Mouse (Mus musculus) testis, adult 2 months (tissue): ENCODE results near the gene Fign. TPM values are rescaled to one million over a fixed set of nuclear protein-coding genes. Genes with fewer than 3 reads are reported as not detected.

Source experiments
- H3K27ac ChIP-seq: fragments of 200-500 bp; 2 replicates; pipeline ENCODE4 v1.5.1; 2012; ENCODE audit warnings: low read depth, low read length; ENCODE audit not compliant: control insufficient read depth, insufficient read depth
- H3K27me3 ChIP-seq: fragments of 200-500 bp; 2 replicates; pipeline ENCODE4 v1.6.1; 2012; ENCODE audit warnings: mild to moderate bottlenecking, low read length, moderate library complexity; ENCODE audit not compliant: control insufficient read depth, insufficient read depth
- H3K36me3 ChIP-seq: fragments of 200-500 bp; 2 replicates; pipeline ENCODE4 v1.6.1; 2012; ENCODE audit warnings: mild to moderate bottlenecking, low read length; ENCODE audit not compliant: control insufficient read depth, insufficient read depth
- H3K4me1 ChIP-seq: fragments of 200-500 bp; 2 replicates; pipeline ENCODE4 v1.6.1; 2012; ENCODE audit warnings: low read length; ENCODE audit not compliant: control insufficient read depth, insufficient read depth
- H3K4me3 ChIP-seq: fragments of 200-500 bp; 2 replicates; pipeline ENCODE4 v1.5.1; 2012; ENCODE audit warnings: low read depth, mild to moderate bottlenecking, low read length, moderate library complexity, mixed read lengths; ENCODE audit not compliant: control insufficient read depth
- CTCF ChIP-seq: fragments of 200-500 bp; IDR thresholded peaks from 2 replicates; pipeline ENCODE4 v1.5.1; 2012; ENCODE audit warnings: low read depth, mild to moderate bottlenecking, inconsistent platforms, low read length, moderate library complexity; ENCODE audit not compliant: control insufficient read depth, insufficient read depth, insufficient replicate concordance
- POLR2A ChIP-seq: fragments of 200-500 bp; IDR thresholded peaks from 2 replicates; pipeline ENCODE4 v1.6.1; 2012; ENCODE audit warnings: low read depth, mild to moderate bottlenecking, inconsistent platforms, low read length, moderate library complexity; ENCODE audit not compliant: control insufficient read depth
- polyA plus RNA-seq: library from polyadenylated mRNA; depleted of rRNA; stranded (reverse); fragments of >200 nt; gene quantifications from 2 replicates; pipeline ENCODE4 v1.2.3, GENCODE M21; 2012; rRNA removed

The Fign gene
- 0.05 and 0.07 TPM in 2 replicates for polyA plus RNA-seq

DNA sequence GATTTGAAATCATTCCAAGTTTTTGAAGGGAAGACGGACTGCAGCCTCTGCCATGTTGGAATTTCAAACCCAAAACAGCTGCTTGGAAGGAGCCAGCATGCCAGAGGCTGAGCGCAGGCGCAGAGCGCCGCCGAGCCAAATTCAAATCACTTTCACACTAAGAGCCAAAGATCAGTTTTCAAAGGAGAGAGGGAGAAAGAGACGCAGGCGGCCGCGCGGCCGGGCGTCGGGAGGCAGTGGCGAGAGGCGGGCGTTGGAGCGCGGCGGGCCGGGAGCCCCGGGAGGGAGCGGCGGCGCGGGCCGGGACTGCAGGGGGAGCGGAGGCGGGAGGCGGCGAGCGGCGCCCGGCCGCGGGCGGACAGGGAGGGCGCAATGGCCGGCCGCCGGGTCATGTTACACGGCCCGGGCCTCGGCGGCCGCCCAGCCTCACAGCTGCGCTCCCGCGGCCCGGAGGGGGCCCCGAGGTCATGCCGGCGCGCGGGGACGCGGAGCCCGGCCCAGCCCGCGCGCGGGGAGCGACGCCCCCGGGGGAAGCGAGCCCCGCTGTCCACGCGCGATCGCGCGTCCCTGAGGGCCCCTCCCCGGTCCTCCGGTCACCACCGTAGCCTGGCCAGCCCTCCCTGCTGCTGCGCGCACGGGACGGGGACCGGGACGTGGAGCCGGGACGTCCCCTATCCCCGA, at the start of gene Fign:
TSS of gene Fign (minus strand) at position 102 of the 681 bp plus-strand sequence.
- Histone ChIP-seq H3K4me1 (peaks cover 6% of the 10 kb centered on the region), H3K27me3 (no peaks in the 10 kb centered on the region), H3K36me3 (no peaks in the 10 kb centered on the region), H3K4me3 (peak within 1 kb of the TSS; percentile 79), H3K27ac (no peak within 1 kb of the TSS)
- no peak for TF ChIP-seq POLR2A
- TF ChIP-seq CTCF, result no peak

DNA sequence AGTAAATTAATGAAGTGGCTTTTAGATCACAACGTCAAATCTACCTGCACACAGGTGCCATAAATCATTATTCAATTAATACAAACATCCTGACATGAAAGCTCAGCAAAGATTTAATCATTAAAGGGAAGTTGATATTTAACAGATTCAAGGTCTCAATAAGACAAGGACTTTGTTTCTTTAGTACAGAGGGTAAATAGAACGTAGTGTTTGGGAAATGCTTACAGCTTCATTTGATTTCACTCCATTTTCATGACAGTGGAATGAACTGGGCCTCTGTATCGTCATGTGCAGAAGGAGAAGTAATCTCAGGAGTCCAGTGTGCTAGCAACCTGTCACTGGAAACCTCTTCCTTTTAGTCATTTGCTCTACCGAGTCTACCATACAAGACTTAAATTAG, 35.8 kb upstream of the Fign start:
- Histone ChIP-seq H3K4me3 (no peak overlapping the region), H3K36me3 (no peaks in the 10 kb centered on the region), H3K27me3 (no peaks in the 10 kb centered on the region), H3K4me1 (no peaks in the 10 kb centered on the region), H3K27ac (no peak overlapping the region)
- TF ChIP-seq POLR2A, result no peak
- no peak for TF ChIP-seq CTCF

DNA sequence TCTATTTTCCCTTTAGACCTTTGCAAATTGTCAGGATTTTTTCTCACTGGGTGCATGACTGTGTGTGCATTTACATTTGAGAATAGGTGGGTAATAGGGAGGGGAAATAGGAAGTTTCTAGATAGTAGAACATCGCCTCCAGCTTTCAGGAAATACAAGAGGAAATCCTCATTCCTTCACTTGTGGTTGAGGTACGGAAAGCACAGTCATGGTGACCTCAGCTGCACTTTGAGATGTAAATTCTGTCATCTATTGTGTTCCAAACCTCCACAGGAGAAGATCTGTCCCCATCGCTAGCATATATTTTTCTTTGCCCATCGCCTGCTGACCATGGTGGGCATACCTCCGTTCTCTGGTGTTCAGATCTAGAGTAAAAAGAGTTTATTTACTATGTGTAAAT, 22.7 kb upstream of the Fign start:
- H3K27ac ChIP-seq, result no peak overlapping the region
- H3K4me1 ChIP-seq, result no peaks in the 10 kb centered on the region
- no peaks in the 10 kb centered on the region for H3K36me3 ChIP-seq
- no peak overlapping the region for H3K4me3 ChIP-seq
- TF ChIP-seq POLR2A, result no peak
- no peak for TF ChIP-seq CTCF
- H3K27me3 ChIP-seq, result no peaks in the 10 kb centered on the region

DNA sequence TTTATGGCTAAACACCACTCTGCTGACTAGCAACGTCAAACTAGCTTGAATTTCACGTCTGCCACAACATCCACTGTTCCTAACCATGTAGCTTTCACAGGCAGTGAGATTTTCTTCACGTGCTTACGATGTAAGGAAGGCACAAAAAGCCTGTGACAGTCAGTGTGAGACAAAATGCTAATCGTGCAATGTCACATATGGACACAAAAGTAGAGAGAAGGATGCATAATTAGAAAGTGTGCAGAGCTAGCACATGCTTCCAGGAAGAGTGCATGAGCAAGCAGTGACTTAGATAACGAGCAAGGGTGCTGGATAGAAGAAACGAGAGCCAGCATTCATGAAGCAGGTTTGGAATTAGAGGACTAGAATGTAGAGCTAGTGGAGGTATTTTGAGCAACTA, 18.8 kb upstream of the Fign start:
- no peaks in the 10 kb centered on the region for H3K4me1 ChIP-seq
- H3K27ac ChIP-seq, result no peak overlapping the region
- no peaks in the 10 kb centered on the region for H3K36me3 ChIP-seq
- no peak for TF ChIP-seq CTCF
- TF ChIP-seq POLR2A, result no peak
- no peak overlapping the region for H3K4me3 ChIP-seq
- H3K27me3 ChIP-seq, result no peaks in the 10 kb centered on the region

DNA sequence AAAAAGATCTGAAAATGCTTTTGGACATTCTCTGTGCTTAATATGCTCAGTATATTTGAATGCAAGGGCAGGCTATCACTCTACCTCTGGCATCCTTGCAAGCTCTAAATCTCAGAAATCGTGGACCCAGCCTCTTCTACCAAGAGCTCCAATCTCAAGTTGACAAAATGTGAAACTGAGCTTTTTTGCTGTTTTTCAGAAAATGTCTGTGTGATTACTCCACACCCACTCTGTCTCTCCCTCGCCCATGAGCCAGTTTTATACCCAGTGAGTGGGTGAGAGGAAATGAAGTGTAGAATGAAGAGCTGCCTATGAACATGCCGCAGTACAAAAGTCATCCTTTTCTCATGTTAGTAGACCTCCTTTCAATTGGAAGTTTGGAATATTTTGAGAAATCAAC, 13.3 kb upstream of the Fign start:
- Histone ChIP-seq H3K4me3 (no peak overlapping the region), H3K27ac (no peak overlapping the region), H3K27me3 (no peaks in the 10 kb centered on the region), H3K36me3 (no peaks in the 10 kb centered on the region), H3K4me1 (no peaks in the 10 kb centered on the region)
- TF ChIP-seq CTCF (no peak), POLR2A (no peak)

DNA sequence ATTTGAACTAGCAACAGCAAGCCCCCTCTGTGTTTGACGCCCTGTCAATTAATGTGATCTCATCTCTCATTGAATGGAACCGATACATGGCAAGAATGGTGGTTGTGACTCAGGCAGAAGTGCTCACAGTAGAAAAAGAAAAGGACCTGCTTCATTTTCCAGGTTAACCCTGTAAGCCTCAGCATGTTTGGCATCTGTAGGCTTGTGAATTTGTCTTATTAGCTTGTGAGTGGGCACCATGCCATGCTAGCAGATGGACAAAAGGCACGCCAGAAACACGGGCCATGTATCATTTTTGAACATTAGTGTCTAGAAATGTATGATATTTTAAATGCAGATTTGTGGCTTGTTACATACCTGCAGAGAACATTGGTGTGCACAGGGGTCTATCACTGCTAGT, 12.0 kb upstream of the Fign start:
- Histone ChIP-seq H3K4me3 (no peak overlapping the region), H3K4me1 (no peaks in the 10 kb centered on the region), H3K27ac (no peak overlapping the region), H3K36me3 (no peaks in the 10 kb centered on the region), H3K27me3 (no peaks in the 10 kb centered on the region)
- TF ChIP-seq POLR2A (no peak), CTCF (no peak)

DNA sequence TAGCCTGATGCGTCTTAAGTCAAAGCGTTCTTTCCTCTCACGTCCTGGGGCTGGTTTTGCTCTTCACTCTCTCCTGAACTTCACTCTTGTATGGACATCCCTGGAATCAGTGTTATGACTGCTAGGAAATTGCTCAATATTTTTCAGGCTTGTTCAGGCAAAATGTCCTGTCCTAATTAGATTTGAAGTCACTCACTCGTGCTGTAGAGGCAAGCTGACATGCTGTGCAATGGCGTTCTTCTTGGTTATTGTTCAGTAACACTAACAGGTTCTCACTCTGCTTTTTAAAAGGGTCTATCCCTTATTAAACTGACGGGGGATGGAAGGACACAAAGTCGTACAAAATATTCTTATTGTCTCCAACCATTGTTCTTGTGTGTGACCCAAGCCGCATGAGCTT, 10.2 kb upstream of the Fign start:
- no peak overlapping the region for H3K27ac ChIP-seq
- no peaks in the 10 kb centered on the region for H3K4me1 ChIP-seq
- no peaks in the 10 kb centered on the region for H3K27me3 ChIP-seq
- no peak for TF ChIP-seq POLR2A
- TF ChIP-seq CTCF, result no peak
- no peaks in the 10 kb centered on the region for H3K36me3 ChIP-seq
- H3K4me3 ChIP-seq, result no peak overlapping the region
